Mouse (Mus musculus) G1E (cell line): ENCODE data around the gene Tbl1x.

Experiments
- CTCF ChIP-seq: IDR thresholded peaks from 2 replicates; pipeline ENCODE4 v1.5.1; 2012; ENCODE audit warnings: low read depth, low read length, inconsistent platforms, mixed read lengths
- GATA1 ChIP-seq: IDR thresholded peaks from 2 replicates; pipeline ENCODE4 v1.6.1; 2012; ENCODE audit warnings: borderline replicate concordance, low read length, inconsistent platforms, mixed read lengths
- POLR2AphosphoS5 ChIP-seq: IDR thresholded peaks from 2 replicates; pipeline ENCODE4 v1.6.1; 2012; ENCODE audit warnings: low read depth, low read length, inconsistent platforms; ENCODE audit not compliant: insufficient replicate concordance

DNA sequence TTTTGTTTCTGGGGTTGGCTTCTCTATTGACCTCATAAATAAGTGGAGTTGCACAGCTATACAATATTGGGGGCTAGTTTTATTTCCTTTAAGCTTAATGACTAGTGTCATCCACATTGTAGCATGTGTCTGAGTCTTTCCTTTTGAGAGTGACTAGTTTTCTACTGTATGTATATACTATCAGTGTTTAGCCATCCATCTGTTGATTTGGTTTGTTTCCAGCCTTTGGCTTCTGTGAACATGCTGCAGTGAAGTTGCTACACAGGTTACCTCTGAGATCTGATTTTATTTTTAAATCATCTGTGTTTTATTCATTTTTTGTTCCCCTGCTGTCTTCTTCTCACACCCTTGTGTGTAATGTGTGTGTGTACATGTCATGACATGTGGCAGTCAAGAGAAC lies 40.5 kb downstream of the Tbl1x start:
- TF ChIP-seq CTCF = no peak
- TF ChIP-seq POLR2AphosphoS5 = no peak
- TF ChIP-seq GATA1 = no peak
